29 mouse cellular contexts compared by ENCODE assay signal in the genomic region with DNA sequence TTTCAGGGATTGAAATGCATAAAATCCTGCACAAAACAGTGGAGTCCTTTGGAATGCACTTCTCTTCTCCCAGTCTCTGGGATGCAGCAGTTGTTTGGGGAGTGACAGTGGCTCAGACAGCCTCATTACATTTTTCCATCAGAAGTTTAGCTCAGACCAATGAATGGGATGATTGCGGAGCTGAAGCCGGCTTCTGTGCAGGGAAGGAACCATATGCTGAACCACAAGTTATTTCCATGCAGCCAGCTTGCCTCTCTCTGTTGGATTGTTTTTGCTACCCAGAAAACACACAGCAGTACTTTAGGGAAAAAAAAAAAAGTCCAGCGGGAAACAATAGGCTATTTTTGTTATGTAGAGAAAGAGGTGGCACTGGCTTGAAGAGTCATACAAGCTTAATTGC.
DNase-seq lines count a peak whose midpoint lies in the region; ATAC-seq and TF ChIP-seq lines count a peak whose summit lies in the region.
"Had no signal": no experiment of that assay in that cellular context is flagged by ENCODE, and none has a peak within 500 bp of the region (broad histone marks: within the 10 kb centered on the region; RNA-seq: fewer than 3 reads in every experiment).

No protein-coding gene starts in this region.

- DNase-seq in forebrain, postnatal 0 days: peak; percentile 46
- DNase-seq in forebrain, embryonic 10.5 days (ENCODE audit: extremely low spot score, low spot score): no peak
- peak; percentile 40 for DNase-seq in brain, adult 2 months (ENCODE audit: low read depth, low spot score)
- DNase-seq in layer of hippocampus, adult 2 months (ENCODE audit: low spot score in 2 of 2): peak; percentile 36 to 58
- DNase-seq in layer of hippocampus, postnatal 36 days: peak; percentile 34 to 45
- DNase-seq in c-Kit-positive CD71-positive TER-119-positive erythroid progenitor cells, embryonic 14.5 days (ENCODE audit: low spot score): no peak
- DNase-seq in adrenal gland, adult 18-20 months (ENCODE audit: low spot score in 2 of 2): no peak
- DNase-seq: adrenal gland, postnatal 25 days; cerebellum, adult 8-10 months; cerebellum, postnatal 25 days; gastrocnemius, postnatal 25 days; heart, adult 11 months; kidney, adult 2 months; kidney, postnatal 4 days; left cerebral cortex, postnatal 4 days; liver, postnatal 0 days; lung, postnatal 36 days; right cerebral cortex, postnatal 14 days; thymus, postnatal 14 days had no signal

- H3K4me2 ChIP-seq in forebrain, postnatal 0 days (ENCODE audit: low read depth): no peak overlapping the region
- H3K4me2 ChIP-seq: heart, embryonic 15.5 days; intestine, embryonic 15.5 days; liver, embryonic 12.5 days; midbrain, embryonic 12.5 days; neural tube, embryonic 13.5 days; stomach, embryonic 15.5 days had no signal

- no peaks in the 10 kb centered on the region for H3K9me3 ChIP-seq in forebrain, postnatal 0 days (ENCODE audit: low read length)
- no peaks in the 10 kb centered on the region for H3K9me3 ChIP-seq in forebrain, embryonic 10.5 days
- H3K9me3 ChIP-seq: heart, embryonic 10.5 days; heart, embryonic 15.5 days; intestine, embryonic 15.5 days; liver, embryonic 12.5 days; midbrain, embryonic 12.5 days; neural tube, embryonic 13.5 days; stomach, embryonic 15.5 days had no signal

- no peak for TF ChIP-seq CTCF in forebrain, postnatal 0 days (IDR thresholded peaks at IDR 0.05; ENCODE audit: low read depth)
- no peak for TF ChIP-seq CTCF in layer of hippocampus, adult 2 months (conservative IDR thresholded peaks at IDR 0.05)

- no peak overlapping the region for H3K27ac ChIP-seq in forebrain, postnatal 0 days (ENCODE audit: low read depth, low read length)
- no peak overlapping the region for H3K27ac ChIP-seq in forebrain, embryonic 10.5 days
- no peak overlapping the region; the same call in 1 of the 2 replicates for H3K27ac ChIP-seq in layer of hippocampus, adult 2 months
- H3K27ac ChIP-seq: heart, embryonic 10.5 days; heart, embryonic 15.5 days; hindbrain, postnatal 0 days; intestine, embryonic 15.5 days; kidney, postnatal 0 days; liver, embryonic 12.5 days; midbrain, embryonic 12.5 days; neural tube, embryonic 13.5 days; stomach, embryonic 15.5 days had no signal

- H3K27me3 ChIP-seq in forebrain, postnatal 0 days (ENCODE audit: insufficient read depth, low read length): no peaks in the 10 kb centered on the region
- no peaks in the 10 kb centered on the region for H3K27me3 ChIP-seq in forebrain, embryonic 10.5 days (ENCODE audit: poor library complexity, severe bottlenecking)
- H3K27me3 ChIP-seq: heart, embryonic 15.5 days; intestine, embryonic 15.5 days; liver, embryonic 12.5 days; midbrain, embryonic 12.5 days; neural tube, embryonic 13.5 days; stomach, embryonic 15.5 days had no signal

- no peaks in the 10 kb centered on the region for H3K36me3 ChIP-seq in forebrain, postnatal 0 days (ENCODE audit: insufficient read depth)
- no peaks in the 10 kb centered on the region for H3K36me3 ChIP-seq in forebrain, embryonic 10.5 days (replicated peaks)
- H3K36me3 ChIP-seq: heart, embryonic 10.5 days; heart, embryonic 15.5 days; intestine, embryonic 15.5 days; liver, embryonic 12.5 days; midbrain, embryonic 12.5 days; neural tube, embryonic 13.5 days; stomach, embryonic 15.5 days had no signal

- H3K4me1 ChIP-seq in forebrain, postnatal 0 days (ENCODE audit: insufficient read depth): no peaks in the 10 kb centered on the region
- no peaks in the 10 kb centered on the region for H3K4me1 ChIP-seq in forebrain, embryonic 10.5 days
- H3K4me1 ChIP-seq: heart, embryonic 10.5 days; heart, embryonic 15.5 days; intestine, embryonic 15.5 days; liver, embryonic 12.5 days; midbrain, embryonic 12.5 days; neural tube, embryonic 13.5 days; stomach, embryonic 15.5 days had no signal

- H3K4me3 ChIP-seq in forebrain, postnatal 0 days (ENCODE audit: low read depth, low read length): no peak overlapping the region
- H3K4me3 ChIP-seq in forebrain, embryonic 10.5 days: no peak overlapping the region
- H3K4me3 ChIP-seq in layer of hippocampus, adult 2 months: no peak overlapping the region
- H3K4me3 ChIP-seq: heart, embryonic 10.5 days; heart, embryonic 15.5 days; intestine, embryonic 15.5 days; liver, embryonic 12.5 days; midbrain, embryonic 12.5 days; neural tube, embryonic 13.5 days; stomach, embryonic 15.5 days had no signal

- H3K9ac ChIP-seq in forebrain, postnatal 0 days: no peak overlapping the region
- H3K9ac ChIP-seq: heart, embryonic 15.5 days; intestine, embryonic 15.5 days; liver, embryonic 12.5 days; liver, postnatal 0 days; midbrain, embryonic 12.5 days; neural tube, embryonic 13.5 days; stomach, embryonic 15.5 days had no signal

- ATAC-seq in forebrain, postnatal 0 days: peak; percentile 68
- ATAC-seq: CD4-positive, CD25-positive, alpha-beta regulatory T cell, adult 4 months; hindbrain, postnatal 0 days; intestine, embryonic 15.5 days; liver, embryonic 12.5 days; liver, postnatal 0 days had no signal

- WGBS in forebrain, postnatal 0 days: 28% methylated on average over 3 of the region's 3 CpGs
- WGBS in forebrain, embryonic 10.5 days: 75% methylated on average over 3 of the region's 3 CpGs

Comparison
In these comparisons a context has a peak if more than half of its experiments do, and no peak if none do; other contexts are left out.
1. DNase-seq: peak in forebrain, postnatal 0 days (single experiment), brain, adult 2 months (single experiment), layer of hippocampus, adult 2 months (2 of 2) and layer of hippocampus, postnatal 36 days (2 of 2); none in forebrain, embryonic 10.5 days (single experiment), c-Kit-positive CD71-positive TER-119-positive erythroid progenitor cells, embryonic 14.5 days (single experiment) and adrenal gland, adult 18-20 months (0 of 2).